Mouse (Mus musculus): ENCODE results near the gene Sval3. TPM values are rescaled to one million over a fixed set of nuclear protein-coding genes. Genes with fewer than 3 reads are reported as not detected.

The Sval3 gene
- total RNA-seq (2021): not detected
- long read RNA-seq, experiment 1: 0 reads
- long read RNA-seq, experiment 2: 0 reads

GRCm38 (mm10) chr6:41967840-41968239, at the start of gene Sval3:
Gene Sval3 (plus strand): TSS chr6:41968140.
- intact Hi-C loops (cut with DNase I): no loop called here

GRCm38 (mm10) chr6:41951330-41951729, 16.6 kb upstream of the Sval3 start, which contains the start of gene Sval1:
Gene Sval1 (plus strand): TSS chr6:41951630.
- no peak for DNase-seq (ENCODE audit: extremely low spot score in 1 of 2, low spot score in 2 of 2)
- intact Hi-C loops (cut with DNase I): no loop called here
- TF ChIP-seq CTCF (IDR thresholded peaks at IDR 0.05): no peak
- no peak within 1 kb of the TSS for H3K4me3 ChIP-seq
- H3K27ac ChIP-seq: no peak within 1 kb of the TSS

More at GRCm38 (mm10) chr6:41967840-41968239, at the start of gene Sval3:
- no peak within 1 kb of the TSS for H3K4me3 ChIP-seq
- no peak for TF ChIP-seq CTCF (IDR thresholded peaks at IDR 0.05)
- H3K27ac ChIP-seq: no peak within 1 kb of the TSS
- no peak for DNase-seq (ENCODE audit: extremely low spot score in 1 of 2, low spot score in 2 of 2)

Other genes starting within 250 kb of the Sval3 start
- gene Olfr459, start 193.0 kb upstream of the Sval3 start, total RNA-seq (2021): not detected
- not detected for gene Pip, start 120.6 kb upstream of the Sval3 start, total RNA-seq (2021)
- gene Sval2, start 115.2 kb upstream of the Sval3 start, total RNA-seq (2021): not detected
- gene Sval1, start 16.5 kb upstream of the Sval3 start, total RNA-seq (2021): not detected
- gene Sva, start 70.3 kb downstream of the Sval3 start, total RNA-seq (2021): not detected
- gene Tas2r139, start 172.8 kb downstream of the Sval3 start, total RNA-seq (2021): not detected
- not detected for gene Tas2r144, start 247.2 kb downstream of the Sval3 start, total RNA-seq (2021)